Mouse (Mus musculus): ENCODE data around the gene Adamts12.

- no peak for TF ChIP-seq POLR2A (IDR thresholded peaks at IDR 0.05; ENCODE audit: control insufficient read depth, extremely low read depth, insufficient read depth, low read length, poor library complexity)
- no peak for TF ChIP-seq CTCF (IDR thresholded peaks at IDR 0.05; ENCODE audit: borderline replicate concordance, control insufficient read depth, extremely low read depth, insufficient read depth, low read length, poor library complexity)
Observed at GRCm38 (mm10) chr15:11233906-11234632, 169.5 kb downstream of the Adamts12 start.

Data from thymus, adult 2 months (tissue).